Mouse (Mus musculus) limb, embryonic 14.5 days (tissue): ENCODE data around the gene D10Wsu102e. TPM values are rescaled to one million over a fixed set of nuclear protein-coding genes. Genes with fewer than 3 reads are reported as not detected.
A peak's percentile ranks its signal among the peaks of the same experiment; 100 is the strongest.

ENCODE experiments used
- ATAC-seq: fragments of 200-750 bp; cut with Nextera tagmentation; 2 replicates; pipeline ENCODE4 v1.8.0; 2017; ENCODE audit warnings: low read depth, moderate number of reproducible peaks, moderate TSS enrichment; ENCODE audit not compliant: low FRiP score
- DNase-seq: peaks from one replicate; pipeline ENCODE4 v3.0.0-alpha.2; 2015; ENCODE audit warnings: low spot score
- H3K27ac ChIP-seq: fragments of 300-500 bp; sonication (generic); replicated peaks from 2 replicates; pipeline ENCODE4 v1.5.1; 2014; ENCODE audit warnings: low read depth, mild to moderate bottlenecking, low read length, moderate library complexity, mixed read lengths
- H3K27me3 ChIP-seq: fragments of 300-500 bp; sonication (generic); 2 replicates; pipeline ENCODE4 v1.6.1; 2014; ENCODE audit warnings: low read length, mixed read lengths; ENCODE audit not compliant: control insufficient read depth, insufficient read depth
- H3K36me3 ChIP-seq: fragments of 300-500 bp; sonication (generic); 2 replicates; pipeline ENCODE4 v1.6.1; 2014; ENCODE audit warnings: mild to moderate bottlenecking, low read length, moderate library complexity, mixed read lengths; ENCODE audit not compliant: control insufficient read depth, insufficient read depth
- H3K4me1 ChIP-seq: fragments of 300-500 bp; sonication (generic); 2 replicates; pipeline ENCODE4 v1.6.1; 2014; ENCODE audit warnings: antibody characterized with exemption, low read length, mixed read lengths; ENCODE audit not compliant: control insufficient read depth, insufficient read depth
- H3K4me2 ChIP-seq: fragments of 300-500 bp; sonication (generic); replicated peaks from 2 replicates; pipeline ENCODE4 v1.6.1; 2014; ENCODE audit warnings: low read depth, mild to moderate bottlenecking, low read length, moderate library complexity; ENCODE audit not compliant: severe bottlenecking
- H3K4me3 ChIP-seq: fragments of 300-500 bp; sonication (generic); replicated peaks from 2 replicates; pipeline ENCODE4 v1.5.1; 2014; ENCODE audit warnings: low read length
- H3K9ac ChIP-seq: fragments of 300-500 bp; sonication (generic); 2 replicates; pipeline ENCODE4 v1.6.1; 2014; ENCODE audit warnings: mild to moderate bottlenecking, low read depth, low read length, moderate library complexity; ENCODE audit not compliant: severe bottlenecking
- H3K9me3 ChIP-seq: fragments of 300-500 bp; sonication (generic); 2 replicates; pipeline ENCODE4 v1.6.1; 2016; ENCODE audit warnings: low read length; ENCODE audit not compliant: control insufficient read depth
- POLR2A ChIP-seq: fragments of 200-500 bp; IDR thresholded peaks from 2 replicates; pipeline ENCODE4 v1.8.0; 2012; ENCODE audit warnings: inconsistent platforms, mild to moderate bottlenecking, moderate library complexity, borderline replicate concordance; ENCODE audit not compliant: insufficient read depth, insufficient read length; ENCODE audit errors: extremely low read depth
- WGBS: fragments of 180-500 bp; shearing (Covaris S2); extraction: QIAGEN DNeasy Blood & Tissue Kit; methylation state at CpG from one replicate; pipeline ENCODE4 v1.1.7; 2014; 5-methylcytosine and 5-hydroxymethylcytosine counted together
- polyA plus RNA-seq, 2 experiments: library from polyadenylated mRNA; depleted of rRNA in 1 of 2; stranded (reverse) in 1 of 2; unstranded in 1 of 2; fragments of >200 nt; fragmentation: Nextera tagmentation in 1 of 2; extraction: Ambion mirVana in 1 of 2; gene quantifications; 2 replicates each; pipeline versions ENCODE4 v1.2.1 to v1.2.3; 2012 to 2014

The D10Wsu102e gene
- polyA plus RNA-seq, 2 experiments, result 0.63 to 0.64 TPM

DNA sequence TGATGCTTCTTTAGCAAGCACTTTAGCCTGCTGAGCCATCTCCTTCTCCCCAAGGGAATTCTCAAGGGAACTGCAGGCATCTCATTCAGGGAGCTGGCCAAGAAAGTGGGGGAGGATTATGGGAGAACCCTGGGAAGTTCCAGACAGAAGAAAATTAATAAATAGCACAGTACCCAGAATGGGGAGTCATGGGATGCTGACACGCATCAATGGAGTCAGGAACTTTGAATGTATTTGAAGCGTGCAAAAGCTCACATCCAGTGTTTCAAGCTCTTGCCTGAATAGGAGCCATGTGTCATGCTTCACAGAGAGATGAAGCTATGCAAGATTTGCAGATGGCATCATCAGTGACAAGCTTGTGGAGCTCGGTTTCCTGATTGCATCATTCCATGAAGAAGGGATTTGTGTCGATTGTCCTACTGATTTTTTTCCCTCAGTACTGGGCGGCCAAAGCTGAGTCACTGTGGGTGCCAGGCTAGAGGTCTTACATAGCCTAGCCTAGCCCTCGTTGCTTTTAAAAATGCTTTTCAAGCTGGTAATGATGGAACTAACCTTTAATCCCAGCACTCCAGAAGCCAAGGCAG, 170.5 kb downstream of the D10Wsu102e start:
- TF ChIP-seq POLR2A, result no peak
- Histone ChIP-seq H3K27me3 (0 out of 2 replicates have a peak, but pooled peaks cover 4% of the 10 kb centered on the region), H3K27ac (no peak overlapping the region), H3K4me3 (no peak overlapping the region), H3K9ac (no peak overlapping the region), H3K4me2 (no peak overlapping the region), H3K9me3 (no peaks in the 10 kb centered on the region), H3K4me1 (no peaks in the 10 kb centered on the region), H3K36me3 (no peaks in the 10 kb centered on the region)
- DNase-seq (no peak), ATAC-seq (no peak)
- WGBS, result 83% methylated on average over 6 of the region's 6 CpGs

DNA sequence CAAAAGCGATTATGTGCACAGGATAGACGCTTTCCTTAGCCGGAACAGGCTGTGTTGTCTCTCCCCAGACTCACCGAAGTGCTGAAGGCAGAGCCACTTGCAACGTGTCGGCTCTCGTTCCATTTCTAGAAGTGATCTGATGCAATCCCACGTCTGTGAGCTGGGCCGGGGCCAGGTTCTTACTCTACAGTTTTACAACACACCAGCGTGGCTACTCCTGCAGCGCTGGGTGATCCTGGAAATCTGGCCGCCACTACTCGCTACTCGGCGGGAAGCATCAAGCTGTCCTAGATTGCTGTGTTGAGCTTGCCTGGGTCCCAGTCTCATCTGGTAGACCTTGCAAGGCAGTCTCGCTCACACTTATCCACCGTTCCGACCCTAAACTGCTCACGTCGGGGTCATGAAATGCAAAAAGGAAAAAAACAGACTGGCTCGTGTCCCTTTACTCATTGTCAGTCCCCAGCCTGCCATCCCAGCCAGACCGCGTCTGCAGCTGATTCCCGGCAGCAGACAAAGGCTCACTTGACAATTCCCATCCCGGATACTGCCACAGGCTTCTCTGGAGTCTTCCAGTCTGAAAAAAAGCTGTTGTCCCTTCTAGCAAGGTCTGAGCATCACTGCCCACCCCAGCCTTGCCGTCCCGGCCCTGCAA, 173.4 kb downstream of the D10Wsu102e start:
- WGBS, result 3% methylated on average over 27 of the region's 27 CpGs
- H3K27ac ChIP-seq, result no peak overlapping the region
- H3K27me3 ChIP-seq, result 0 out of 2 replicates have a peak, but pooled peaks cover 4% of the 10 kb centered on the region
- no peaks in the 10 kb centered on the region for H3K9me3 ChIP-seq
- peak; percentile 58 for ATAC-seq
- TF ChIP-seq POLR2A, result no peak
- no peaks in the 10 kb centered on the region for H3K36me3 ChIP-seq
- no peaks in the 10 kb centered on the region for H3K4me1 ChIP-seq
- peak; percentile 61 for DNase-seq
- H3K4me3 ChIP-seq, result peak overlapping the region; percentile 46
- peak overlapping the region; percentile 52 for H3K9ac ChIP-seq
- H3K4me2 ChIP-seq, result peak overlapping the region; percentile 75

DNA sequence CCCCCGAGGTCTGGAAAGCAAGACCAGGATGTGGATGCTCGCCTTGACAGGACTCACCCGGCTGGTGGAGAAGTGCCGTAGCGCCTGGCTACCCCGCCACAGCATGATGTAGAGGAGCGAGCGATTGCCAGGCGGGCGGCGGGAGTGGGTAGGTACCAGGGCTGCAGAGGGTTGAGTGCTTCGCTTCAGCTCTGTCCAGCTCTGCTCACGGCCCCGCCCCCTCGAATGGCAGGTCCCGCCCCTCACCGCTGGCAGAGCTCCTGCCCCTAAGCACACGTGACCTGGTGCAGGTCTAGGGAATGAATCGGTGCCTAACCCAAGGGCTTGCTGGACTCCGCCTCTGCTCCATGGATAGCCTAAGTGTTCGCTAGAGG, 173.9 kb downstream of the D10Wsu102e start, which contains the start of gene Aldh1l2:
Gene Aldh1l2, minus strand, starts transcription at position 231 of the 374 bp plus-strand sequence.
- H3K27me3 ChIP-seq, result 0 out of 2 replicates have a peak, but pooled peaks cover 4% of the 10 kb centered on the region
- H3K4me3 ChIP-seq, result peak within 1 kb of the TSS; percentile 46
- 5% methylated on average over 21 of the region's 21 CpGs for WGBS
- DNase-seq (peak; percentile 67), ATAC-seq (peak; percentile 83)
- peak within 1 kb of the TSS; percentile 52 for H3K9ac ChIP-seq
- no peak for TF ChIP-seq POLR2A
- no peaks in the 10 kb centered on the region for H3K36me3 ChIP-seq
- H3K27ac ChIP-seq, result no peak within 1 kb of the TSS
- H3K4me2 ChIP-seq, result peak within 1 kb of the TSS; percentile 75
- H3K9me3 ChIP-seq, result no peaks in the 10 kb centered on the region
- no peaks in the 10 kb centered on the region for H3K4me1 ChIP-seq

DNA sequence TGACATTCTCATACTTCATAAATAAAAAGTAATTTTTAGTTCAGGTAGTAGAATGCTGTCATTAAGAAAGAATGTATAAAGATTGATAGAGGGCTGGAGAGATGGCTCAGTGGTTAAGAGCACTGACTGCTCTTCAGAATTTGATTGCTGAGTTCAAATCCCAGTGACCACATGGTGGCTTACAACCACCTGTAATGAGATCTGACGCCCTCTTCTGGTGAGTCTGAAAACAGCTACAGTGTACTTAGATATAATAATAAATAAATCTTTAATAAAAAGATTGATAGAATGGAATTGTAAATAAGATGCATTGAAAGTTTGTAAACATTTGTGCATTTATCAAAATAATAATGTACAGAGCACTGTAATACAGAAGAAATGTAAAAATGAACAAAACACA, 176.4 kb downstream of the D10Wsu102e start:
- DNase-seq (no peak), ATAC-seq (no peak)
- no peaks in the 10 kb centered on the region for H3K4me1 ChIP-seq
- H3K4me2 ChIP-seq, result no peak overlapping the region
- no peak overlapping the region for H3K4me3 ChIP-seq
- no peaks in the 10 kb centered on the region for H3K36me3 ChIP-seq
- H3K27me3 ChIP-seq, result 0 out of 2 replicates have a peak, but pooled peaks cover 4% of the 10 kb centered on the region
- H3K27ac ChIP-seq, result no peak overlapping the region
- no peaks in the 10 kb centered on the region for H3K9me3 ChIP-seq
- 9% methylated on average over 1 of the region's 1 CpGs for WGBS
- no peak for TF ChIP-seq POLR2A
- no peak overlapping the region for H3K9ac ChIP-seq

Other genes starting within 250 kb of the D10Wsu102e start
- 2.0 and 2.3 TPM in 2 replicates for gene Slc41a2, start 22.3 kb upstream of the D10Wsu102e start, polyA plus RNA-seq (2012; rRNA removed)
- gene Slc41a2, start 22.3 kb upstream of the D10Wsu102e start, polyA plus RNA-seq (2014; fragmentation: Nextera tagmentation; extraction: Ambion mirVana), result 1.7 and 1.9 TPM in 2 replicates
- 5.9 and 6.2 TPM in 2 replicates for gene Aldh1l2, start 173.9 kb downstream of the D10Wsu102e start, polyA plus RNA-seq (2012; rRNA removed)
- gene Aldh1l2, start 173.9 kb downstream of the D10Wsu102e start, polyA plus RNA-seq (2014; fragmentation: Nextera tagmentation; extraction: Ambion mirVana), result 3.4 and 5.5 TPM in 2 replicates
- gene Washc4, start 183.5 kb downstream of the D10Wsu102e start, polyA plus RNA-seq (2012; rRNA removed), result 14.2 and 16.4 TPM in 2 replicates
- gene Washc4, start 183.5 kb downstream of the D10Wsu102e start, polyA plus RNA-seq (2014; fragmentation: Nextera tagmentation; extraction: Ambion mirVana), result 36.2 and 39.3 TPM in 2 replicates